Mouse (Mus musculus) granulocyte monocyte progenitor cell, adult 5-6 weeks (primary cell): Measurements from ENCODE around the gene Pemt. TPM values are rescaled to one million over a fixed set of nuclear protein-coding genes. Genes with fewer than 3 reads are reported as not detected.

Source experiments
- ATAC-seq: replicated peaks from 2 replicates; pipeline ENCODE4 v1.8.0; 2016; ENCODE audit warnings: mild to moderate bottlenecking, moderate TSS enrichment, inconsistent platforms; ENCODE audit not compliant: poor library complexity, severe bottlenecking
- total RNA-seq, 2 experiments: library from RNA; stranded (forward) in 1 of 2; stranded (reverse) in 1 of 2; fragments of 200-712, 200-1000 nt in 1 of 2; fragments of >200 nt in 1 of 2; fragmentation: Nextera tagmentation in 1 of 2; gene quantifications; 2 replicates each; pipeline ENCODE4 v1.2.3; 2014 to 2017

Pemt gene
- total RNA-seq (2014; fragmentation: Nextera tagmentation) = 12.9 and 20.7 TPM in 2 replicates
- 3.7 and 14.6 TPM in 2 replicates for total RNA-seq (2017)

DNA sequence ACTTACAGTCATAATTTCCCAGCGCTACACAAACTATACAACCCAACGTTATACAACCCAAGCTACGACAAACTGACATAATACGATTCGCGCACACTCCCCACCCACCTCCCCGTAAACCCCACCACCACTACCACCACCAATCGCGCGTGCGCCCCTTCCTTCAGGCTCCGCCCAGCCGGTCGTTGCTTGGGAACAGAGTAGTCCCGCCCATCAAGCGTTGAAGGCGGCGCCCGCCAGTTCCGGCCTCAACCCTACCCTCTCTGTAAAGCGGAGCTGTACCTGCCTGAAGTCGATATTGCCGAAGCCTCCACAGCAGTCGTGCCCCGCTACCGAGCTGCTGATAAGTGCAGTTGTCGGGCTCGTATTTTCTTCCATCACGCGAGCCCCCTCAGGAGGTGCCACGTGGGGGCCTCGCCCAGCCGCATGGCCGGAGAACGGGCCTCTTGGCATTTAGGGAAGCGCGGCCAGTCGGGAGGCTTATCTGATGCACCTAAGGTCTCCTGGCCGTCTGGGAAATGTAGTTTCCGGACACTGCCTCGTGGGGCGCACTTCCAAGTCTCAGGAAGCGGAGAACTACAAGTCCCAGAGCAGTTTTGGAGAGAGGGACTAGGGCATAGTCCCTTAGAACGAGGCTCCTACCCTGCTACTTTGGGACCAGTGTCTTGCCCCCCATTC, at the start of gene Pemt:
Pemt (minus strand) TSS at position 432 of the 678 bp plus-strand sequence.
- ATAC-seq = peak; percentile 93

DNA sequence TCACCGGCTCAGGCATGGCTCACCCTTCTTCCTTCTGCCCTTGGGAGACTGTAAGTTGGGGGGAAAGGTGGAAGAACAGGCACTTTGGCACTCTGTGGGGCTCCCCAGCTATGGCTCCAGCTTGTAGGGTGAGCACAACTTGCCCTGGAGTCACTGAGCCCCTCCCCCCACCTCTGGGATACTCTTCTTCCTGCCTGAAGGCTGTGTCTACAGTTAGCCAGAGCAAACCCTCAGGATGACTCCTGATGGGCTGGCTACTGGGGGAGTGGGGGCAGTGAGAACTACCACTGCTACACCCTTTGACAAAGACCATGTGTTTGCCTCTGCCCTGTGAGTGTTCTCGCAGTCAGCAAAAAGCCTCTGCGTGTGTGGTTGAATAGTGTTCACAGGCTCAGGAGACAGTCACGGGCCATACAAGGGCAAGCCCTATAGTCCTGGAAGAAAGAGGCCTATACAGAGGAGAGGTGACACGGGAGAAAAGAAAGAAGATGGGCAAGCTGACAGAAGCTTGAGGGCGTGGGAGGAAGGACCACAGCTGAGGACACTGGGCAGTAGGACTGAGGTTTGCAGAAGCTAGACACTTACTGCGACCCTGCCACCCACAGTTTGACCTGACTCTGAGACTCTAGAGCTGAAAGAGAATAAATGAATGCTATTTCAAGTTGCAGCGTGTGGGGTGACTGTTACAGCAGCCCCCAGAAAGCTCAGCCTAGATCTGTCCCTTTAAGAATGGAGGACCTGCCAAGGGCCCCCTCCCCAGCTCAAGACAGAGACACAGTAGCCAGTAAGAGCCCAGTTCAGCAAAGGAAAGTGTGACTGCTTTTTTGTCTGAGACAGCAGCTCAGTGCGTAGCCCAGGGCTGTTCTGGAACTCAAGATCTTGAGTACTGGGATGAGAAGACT, 48.9 kb upstream of the Pemt start:
- no peak for ATAC-seq

DNA sequence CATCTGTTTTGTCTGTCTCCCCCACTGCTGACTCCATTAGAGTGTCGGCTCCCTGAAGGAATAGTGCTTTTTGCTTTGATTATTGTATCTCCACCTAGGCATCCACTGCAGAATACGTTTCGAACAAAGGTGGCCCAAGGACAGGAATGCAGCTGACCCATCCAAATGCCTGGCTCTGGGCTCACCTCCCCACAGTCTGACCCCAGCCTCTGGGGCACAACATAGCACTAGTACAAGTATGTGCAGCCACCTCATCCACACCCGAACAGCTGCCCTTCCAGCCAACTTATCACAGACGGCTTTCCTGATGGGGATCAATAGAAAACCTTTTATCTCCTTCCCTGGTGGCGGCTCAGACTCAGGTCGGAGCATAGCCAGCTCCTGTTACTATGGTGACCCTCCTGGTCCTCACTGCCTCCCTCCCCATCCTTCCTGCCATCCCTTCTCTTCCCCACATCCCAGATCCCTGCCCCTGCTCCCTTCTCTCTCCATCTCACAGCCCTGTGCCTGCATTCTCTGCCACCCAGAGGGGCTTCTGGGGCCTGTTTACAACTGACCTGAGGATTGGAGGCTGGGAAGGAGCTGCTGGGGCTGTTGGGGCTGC, 47.8 kb upstream of the Pemt start:
- no peak for ATAC-seq

DNA sequence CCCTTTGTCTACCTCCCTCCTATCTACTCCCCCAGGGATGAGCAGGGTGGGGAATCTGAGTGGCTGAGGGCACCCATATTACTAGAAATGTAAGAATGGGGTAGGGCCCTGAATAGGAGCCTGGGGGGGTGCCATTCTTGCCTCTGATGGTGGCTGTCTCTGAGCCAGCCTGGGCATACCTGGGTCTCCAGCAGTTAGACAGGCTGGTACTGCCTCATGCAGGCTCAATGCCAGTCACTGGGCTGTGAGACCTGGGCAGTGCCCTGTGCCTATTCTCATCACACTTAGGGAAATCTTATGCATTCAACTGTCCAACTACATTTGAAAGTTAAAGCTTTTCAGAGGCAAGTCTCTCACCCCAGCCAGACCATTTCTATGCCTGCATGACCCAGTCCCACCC, 46.9 kb upstream of the Pemt start:
- ATAC-seq = no peak

DNA sequence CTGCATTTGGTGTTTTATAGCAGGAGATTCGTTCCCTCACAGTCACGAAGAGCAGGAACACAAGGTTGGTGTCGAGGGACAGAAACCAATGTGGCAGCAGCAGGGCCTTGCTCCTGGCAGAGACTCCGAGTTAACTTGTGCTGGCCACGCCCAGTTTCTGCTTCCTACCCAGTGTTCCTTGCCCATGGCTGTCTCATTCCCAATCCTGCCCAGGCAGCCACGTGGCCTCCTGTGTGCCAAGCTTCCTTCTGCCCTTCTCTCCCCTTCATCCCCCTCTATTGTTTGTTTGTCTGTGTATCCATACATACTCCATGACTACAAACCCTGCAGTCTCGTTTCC, 45.1 kb upstream of the Pemt start:
- 0 out of 2 replicates have a peak, but pooled peaks have one; percentile 10 for ATAC-seq

DNA sequence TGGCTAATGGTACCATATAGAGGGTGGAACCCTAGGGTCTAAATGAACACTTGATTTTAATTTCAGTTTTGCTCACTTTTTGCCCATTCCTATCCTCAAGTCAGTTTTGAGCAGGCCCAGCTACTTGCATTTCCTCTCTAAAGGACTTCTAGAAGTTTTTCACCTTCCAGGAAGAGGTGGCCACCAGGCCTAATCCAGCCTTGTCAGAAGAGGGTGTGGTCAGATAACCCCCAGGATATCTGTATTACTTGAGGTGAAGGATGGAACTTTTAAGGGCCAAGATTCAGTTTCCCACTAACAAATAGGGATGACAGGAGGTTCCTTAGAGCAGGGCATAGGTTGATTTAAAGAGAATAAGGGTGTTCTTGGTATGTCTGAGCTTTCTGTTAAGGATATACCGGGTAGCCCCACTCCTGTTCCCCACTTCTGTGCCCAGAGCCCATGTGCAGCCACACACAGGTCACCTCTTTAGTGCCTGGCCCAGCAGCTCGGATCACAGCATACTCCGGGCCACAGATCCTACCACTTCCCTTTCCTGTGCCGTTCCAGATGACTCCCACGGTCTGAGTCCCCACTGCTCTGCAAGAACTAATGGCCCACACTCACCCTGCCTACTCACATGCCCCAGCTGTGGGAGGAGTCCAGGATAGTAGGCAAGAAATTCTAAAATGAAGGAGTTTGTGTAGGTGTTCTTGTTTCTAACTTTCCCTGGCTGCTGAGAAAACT, 44.6 kb upstream of the Pemt start:
- ATAC-seq = peak; percentile 92

DNA sequence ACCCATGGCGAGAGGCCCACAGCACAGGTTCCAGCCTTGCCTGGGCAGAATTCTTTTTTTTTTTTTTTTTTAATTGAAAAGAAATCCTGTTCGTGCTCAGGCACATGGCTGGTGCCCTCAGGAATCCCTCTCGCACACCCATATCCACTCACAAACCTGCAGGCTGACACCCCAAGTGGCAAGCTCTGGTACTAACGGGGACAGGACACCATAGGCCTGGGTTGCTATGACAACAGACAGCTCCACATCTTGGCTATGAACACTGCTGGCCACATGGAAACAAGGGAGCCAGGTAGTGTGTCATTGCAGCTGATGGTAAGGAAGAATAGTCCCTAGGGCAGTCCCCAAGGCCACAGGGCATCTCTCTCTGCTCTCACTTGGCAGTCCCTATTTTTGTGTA, 42.7 kb upstream of the Pemt start:
- 0 out of 2 replicates have a peak, but pooled peaks have one; percentile 30 for ATAC-seq

DNA sequence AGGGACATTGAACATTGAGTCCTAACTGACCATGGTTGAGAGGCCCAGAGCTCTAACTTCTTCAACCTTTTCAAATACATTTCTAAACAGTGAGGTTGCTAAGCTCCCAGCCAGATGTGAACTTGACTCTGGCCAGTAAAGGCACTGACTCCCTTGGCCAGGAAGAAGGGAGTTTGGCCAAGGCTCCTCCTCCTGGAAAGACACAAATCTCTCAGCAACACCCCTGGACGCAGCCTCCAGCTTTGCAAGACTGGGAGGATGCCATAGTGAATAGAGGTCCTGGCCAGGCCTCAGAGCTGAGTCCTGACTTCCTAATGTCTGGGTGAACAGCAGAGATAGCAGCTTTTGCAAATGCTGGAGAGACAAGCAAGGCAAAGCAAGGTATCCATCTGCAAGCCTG, 40.4 kb upstream of the Pemt start:
- ATAC-seq = no peak

DNA sequence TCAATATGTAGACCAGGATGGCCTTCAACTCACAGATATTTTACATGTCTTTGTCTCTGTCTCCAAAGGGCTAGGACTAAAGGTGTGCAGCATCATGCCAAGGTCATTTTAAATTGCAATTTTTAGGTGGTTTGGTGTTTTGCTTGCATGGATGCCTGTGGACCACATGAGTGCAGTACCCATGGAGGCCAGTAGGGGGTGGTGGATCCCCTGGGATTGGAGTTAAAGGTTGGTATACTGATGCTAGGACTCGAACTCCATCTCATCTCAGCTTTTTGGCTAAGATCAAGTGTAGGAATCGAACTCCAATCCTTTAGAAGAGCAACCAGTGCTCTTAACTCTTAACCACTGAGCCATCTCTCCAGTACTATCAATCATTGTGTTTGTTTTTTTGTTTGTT, 38.3 kb upstream of the Pemt start:
- peak; percentile 69 for ATAC-seq

DNA sequence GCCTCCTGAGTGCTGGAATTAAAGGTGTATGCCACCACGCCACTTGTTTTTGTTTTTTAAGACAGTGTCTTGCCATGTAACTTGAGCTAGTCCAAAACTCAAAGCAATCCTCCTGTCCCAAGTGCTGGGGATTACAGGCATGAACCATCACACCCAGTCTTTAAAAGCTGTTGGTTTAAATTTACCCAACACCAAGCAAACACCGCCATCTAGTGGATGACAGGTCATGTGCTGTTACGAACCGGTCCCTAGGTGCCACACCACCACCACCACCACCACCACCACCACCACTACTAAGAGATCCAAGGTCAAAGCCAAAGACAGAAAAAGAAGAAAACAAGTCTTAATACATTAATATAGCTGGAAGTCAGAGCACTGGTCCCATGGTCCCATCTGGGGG, 30.5 kb upstream of the Pemt start:
- ATAC-seq = peak; percentile 71

DNA sequence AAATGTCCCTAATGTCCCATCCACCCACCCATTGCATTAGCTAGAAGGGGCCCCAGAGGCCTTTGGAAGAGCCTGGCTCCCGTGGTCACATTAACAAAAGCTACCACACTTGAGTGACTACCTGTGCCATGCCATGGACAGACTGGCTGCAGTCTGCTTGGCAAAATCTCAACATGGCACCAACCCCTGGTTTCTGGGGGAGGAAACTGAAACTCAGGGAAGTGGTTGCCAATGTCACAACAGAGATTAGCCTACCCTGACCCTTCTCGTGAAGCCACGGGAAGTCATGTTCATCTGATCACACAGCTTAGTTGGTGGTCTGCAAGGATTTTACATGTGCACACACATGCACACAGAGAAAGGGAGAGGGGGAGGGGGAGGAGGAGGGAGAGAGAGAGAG, 29.9 kb upstream of the Pemt start:
- ATAC-seq = peak; percentile 62

DNA sequence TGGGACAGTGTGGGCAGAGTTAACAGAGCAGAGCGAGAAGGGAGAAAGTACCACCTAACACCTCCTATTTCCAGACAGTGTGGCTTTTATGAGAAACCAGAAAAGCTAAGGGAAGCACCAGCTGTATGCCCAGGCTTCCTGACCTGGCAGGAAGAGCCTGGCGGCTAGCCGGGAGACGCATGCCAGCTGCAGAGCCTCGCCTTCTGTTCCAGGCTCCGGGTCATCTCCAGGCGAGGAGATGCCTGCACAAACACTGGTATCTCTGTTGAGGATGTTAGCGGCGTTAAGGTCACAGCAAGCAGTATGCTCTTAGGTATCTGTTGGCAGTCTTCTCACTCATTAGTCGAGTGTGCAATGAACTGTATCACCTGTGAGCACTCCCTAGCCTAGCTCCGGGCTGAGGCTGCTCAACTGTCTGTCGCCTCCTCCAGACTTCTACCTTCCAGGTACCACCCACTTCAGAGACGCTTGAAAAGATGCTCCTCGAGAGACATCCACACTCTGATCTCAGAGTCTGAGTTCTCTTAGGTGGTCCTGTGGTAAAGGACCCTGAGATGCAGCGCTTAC, 27.7 kb upstream of the Pemt start:
- ATAC-seq = no peak

DNA sequence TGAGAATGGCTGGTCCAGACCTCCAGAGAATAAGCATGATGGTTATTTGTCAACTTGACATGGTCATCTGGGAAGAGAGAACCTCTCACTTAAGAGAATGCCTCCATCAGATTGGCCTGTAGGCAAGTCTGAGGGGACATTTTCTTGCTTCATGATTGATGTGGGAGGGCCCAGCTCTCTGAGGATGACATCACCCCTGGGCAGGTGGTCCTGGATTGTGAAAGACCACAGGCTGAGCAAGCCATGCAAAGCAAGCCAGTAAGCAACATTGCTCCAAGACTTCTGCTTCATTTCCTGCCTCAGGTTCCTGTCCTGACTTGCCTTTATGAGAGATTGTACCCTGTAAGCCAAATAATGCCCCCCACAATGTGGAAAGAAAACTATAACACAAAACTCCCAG, 26.8 kb upstream of the Pemt start:
- ATAC-seq = peak; percentile 56

DNA sequence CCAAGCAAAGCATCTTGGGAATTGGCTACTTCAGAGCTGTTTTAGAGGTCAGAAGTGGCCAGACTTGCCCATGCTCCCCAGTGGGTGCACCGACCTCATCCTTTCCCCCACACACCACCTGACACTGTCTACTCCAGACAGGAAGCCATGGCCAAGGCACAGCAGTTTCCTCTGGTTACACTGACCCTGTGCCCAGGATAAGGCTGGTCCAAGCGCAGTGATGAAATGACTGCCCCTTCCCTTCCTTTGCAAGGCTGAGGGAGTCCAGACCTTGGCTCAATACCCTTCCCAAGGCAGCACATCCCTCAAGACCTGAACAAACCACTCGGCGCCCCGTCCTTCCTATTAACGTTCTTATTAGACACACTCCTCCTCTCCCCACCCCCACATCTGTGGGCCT, 24.9 kb upstream of the Pemt start:
- 0 out of 2 replicates have a peak, but pooled peaks have one; percentile 15 for ATAC-seq

DNA sequence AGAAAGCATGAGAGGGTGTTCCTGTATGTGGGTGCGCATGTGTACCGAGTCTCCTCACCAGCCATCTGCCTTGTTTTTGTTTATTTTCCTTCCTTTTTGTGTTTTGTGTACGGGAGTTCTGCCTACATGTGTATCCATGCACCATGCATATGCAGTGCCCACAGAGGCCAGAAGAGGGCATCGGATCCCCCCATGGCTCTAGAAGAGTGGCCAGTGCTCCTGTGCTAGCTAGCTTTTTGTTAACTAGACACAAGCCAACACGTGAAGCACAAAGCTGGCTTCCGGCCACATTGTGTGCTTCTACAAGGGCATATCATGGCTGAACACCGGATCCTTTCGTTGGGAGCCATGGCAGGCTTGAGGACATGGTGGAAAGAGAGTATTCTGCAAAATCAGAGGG, 24.3 kb upstream of the Pemt start:
- ATAC-seq = peak; percentile 75

DNA sequence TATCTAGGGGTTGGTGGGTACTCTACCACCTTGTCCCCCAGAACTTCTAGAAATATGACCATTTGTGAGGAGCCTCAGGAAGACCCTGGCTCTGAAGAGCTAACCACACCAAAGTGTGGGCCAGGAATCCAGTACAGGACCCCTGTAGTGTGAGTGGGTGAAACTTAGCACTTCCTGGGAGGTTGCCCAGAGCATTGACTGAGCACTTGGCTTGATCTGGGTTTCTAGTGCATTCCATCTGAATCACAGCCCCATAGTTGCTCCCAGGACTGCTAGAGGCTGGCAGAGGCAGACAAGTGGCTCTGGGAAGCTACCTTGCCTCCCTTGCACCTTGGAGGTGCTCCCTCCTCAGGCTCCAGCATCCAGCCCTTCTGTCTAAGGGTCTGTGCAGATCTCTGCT, 22.3 kb upstream of the Pemt start:
- ATAC-seq = no peak

DNA sequence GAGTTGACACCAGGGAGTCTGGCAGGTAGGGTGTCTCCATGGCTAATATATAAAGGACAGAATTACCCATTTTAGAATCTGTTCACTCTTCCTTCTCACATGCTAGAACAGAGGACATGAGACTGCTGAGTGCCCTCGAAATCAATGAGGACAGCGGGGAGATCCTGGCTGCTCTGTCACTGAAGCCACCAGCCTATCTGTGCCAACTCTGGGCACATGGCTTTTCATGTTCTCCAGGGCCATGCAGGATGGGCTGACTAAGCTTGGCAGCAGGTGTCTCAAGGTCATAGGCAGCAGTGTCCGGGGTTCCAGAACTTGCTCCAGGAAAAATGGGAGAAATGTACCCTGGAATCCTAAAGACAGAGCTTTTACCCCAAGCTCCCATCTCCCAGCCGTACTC, 21.4 kb upstream of the Pemt start:
- ATAC-seq = no peak

DNA sequence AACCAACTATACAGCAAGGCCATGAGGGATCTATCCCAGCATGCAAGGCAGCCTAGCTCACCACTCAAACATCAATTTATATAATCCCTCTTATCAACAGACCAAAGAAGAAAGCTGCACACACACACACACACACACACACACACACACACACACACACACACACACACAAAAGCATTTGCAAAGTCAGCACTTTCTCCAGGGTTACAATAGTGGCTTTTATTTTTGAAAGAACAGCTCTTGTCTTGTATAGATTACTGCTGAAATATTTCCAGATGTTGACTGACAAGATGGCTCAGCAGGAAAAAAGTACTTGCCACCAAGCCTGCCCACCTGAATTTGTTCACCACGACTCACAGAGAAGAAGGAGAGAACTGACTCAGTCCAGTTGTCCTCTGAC, 19.0 kb upstream of the Pemt start:
- ATAC-seq = no peak

DNA sequence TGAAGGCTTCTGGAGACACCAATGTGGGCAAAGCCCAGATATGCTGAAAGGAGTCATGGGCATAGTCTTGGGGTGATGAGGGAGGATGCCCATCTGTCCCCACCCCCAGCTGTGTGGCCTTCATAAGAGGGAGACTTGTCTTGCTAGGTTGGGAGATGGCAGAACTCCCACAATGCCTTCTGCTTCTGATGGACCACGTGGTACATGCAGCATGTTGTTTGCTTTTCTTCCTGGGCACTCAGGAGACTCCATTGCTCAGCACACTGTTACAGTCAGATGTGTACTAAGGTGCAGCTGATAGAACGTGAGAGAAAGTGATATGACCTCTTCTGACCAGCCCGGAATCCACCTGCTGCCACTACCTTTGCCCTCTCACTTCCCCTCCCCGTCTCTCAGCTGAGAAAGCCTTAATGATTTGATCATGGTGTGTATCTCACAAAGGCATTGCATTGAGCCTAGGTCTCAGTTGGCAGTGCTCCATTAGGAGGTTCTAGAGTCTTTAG, 15.3 kb upstream of the Pemt start:
- no peak for ATAC-seq

DNA sequence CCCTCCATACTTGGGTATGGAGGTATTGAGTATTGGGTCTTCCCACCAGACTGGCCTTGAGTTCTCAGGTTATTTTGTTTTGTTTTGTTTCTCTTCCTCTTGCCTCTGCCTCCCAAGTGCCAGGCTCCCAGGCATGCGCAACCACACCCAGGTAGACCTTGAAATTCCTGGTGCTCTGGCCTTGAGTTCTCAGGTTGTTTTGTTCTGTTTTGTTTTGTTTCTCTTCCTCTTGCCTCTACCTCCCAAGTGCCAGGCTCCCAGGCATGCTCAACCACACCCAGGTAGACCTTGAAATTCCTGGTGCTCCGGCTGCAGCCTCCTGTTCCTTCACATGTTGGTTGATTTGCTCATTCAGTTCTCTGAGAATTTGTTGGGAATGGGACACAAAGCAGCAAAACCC, 13.7 kb upstream of the Pemt start:
- no peak for ATAC-seq
